Mouse (Mus musculus): ENCODE measurements around the gene Rin2.

DNA sequence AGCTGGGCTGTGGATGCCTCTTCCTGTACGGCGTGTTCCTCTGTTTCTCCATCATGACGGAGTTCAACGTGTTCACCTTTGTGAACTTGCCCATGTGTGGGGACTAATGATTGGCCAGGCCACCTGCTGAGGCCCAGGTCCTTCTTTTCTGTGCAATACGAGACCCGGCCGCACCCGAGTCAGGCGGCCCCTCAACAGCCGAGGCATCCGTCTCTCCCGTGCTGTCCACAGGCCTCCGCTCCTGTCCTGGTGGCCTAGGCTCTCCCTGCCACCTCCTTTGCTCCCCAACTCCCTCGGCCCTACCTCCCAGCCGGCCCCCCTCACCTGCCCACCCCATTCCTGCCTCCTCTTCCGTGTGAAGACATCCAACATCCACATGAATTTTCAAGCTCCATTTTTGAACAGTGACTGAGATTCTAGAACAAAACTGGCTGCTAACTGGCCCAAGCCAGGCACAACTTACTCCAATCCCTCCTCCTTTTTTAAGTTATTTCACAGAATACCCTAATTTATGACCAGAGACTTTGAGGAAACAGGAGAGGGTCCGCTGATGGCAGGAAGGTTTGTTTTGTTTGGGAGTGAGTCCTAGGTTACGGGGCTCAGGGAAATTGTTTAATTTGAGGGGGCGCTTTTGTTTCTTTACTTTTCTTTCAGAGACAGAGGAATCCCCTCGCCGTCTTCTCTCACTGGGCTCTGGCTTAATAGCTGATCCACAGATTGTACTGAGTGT lies 34.6 kb upstream of the Rin2 start:
- TF ChIP-seq EP300 (IDR thresholded peaks at IDR 0.05; ENCODE audit: insufficient read depth, low read depth, low read length) (no peak), CTCF (IDR thresholded peaks at IDR 0.05; ENCODE audit: low read depth, low read length) (no peak)

Measured in ES-Bruce4 (cell line).